Mouse (Mus musculus) spleen, adult 2 months (tissue): ENCODE data around the gene Mmp15.

Source experiments
- CTCF ChIP-seq: fragments of 200-500 bp; IDR thresholded peaks from 2 replicates; pipeline ENCODE4 v1.5.1; 2011; ENCODE audit warnings: mild to moderate bottlenecking, inconsistent platforms; ENCODE audit not compliant: insufficient read depth, insufficient read length, insufficient replicate concordance; ENCODE audit errors: extremely low read depth
- POLR2A ChIP-seq: fragments of 200-500 bp; IDR thresholded peaks from 2 replicates; pipeline ENCODE4 v1.6.1; 2011; ENCODE audit warnings: low read depth, low read length, inconsistent platforms

- TF ChIP-seq CTCF, result no peak
- no peak for TF ChIP-seq POLR2A
Measured at GRCm38 (mm10) chr8:95327866-95328465, 24.1 kb upstream of the Mmp15 start.
